Mouse (Mus musculus) liver, adult 2 months (tissue): ENCODE data around the gene 2200002J24Rik.
"Not testable (repeated sequence)": the region's sequence is repeated elsewhere in the genome, so short reads cannot be mapped to it uniquely, and the experiment has no call there.

Source experiments
- CTCF ChIP-seq: fragments of 200-500 bp; IDR thresholded peaks from 2 replicates; pipeline ENCODE4 v1.5.1; 2011; ENCODE audit warnings: low read depth, low read length, control low read depth
- POLR2A ChIP-seq: fragments of 200-500 bp; IDR thresholded peaks from 2 replicates; pipeline ENCODE4 v1.6.1; 2011; ENCODE audit warnings: low read length, control low read depth; ENCODE audit not compliant: insufficient read depth; ENCODE audit errors: extremely low read depth

GRCm38 (mm10) chr7:30730064-30730722, 31.5 kb downstream of the 2200002J24Rik start:
- not testable (repeated sequence) for TF ChIP-seq POLR2A, CTCF
